10 mouse cellular contexts compared by ENCODE assay signal in genomic region chr16:29881497-29881896, GRCm38 (mm10).
DNase-seq lines count a peak whose midpoint lies in the region; ATAC-seq and TF ChIP-seq lines count a peak whose summit lies in the region.
"Had no signal": no experiment of that assay in that cellular context is flagged by ENCODE, and none has a peak within 500 bp of the region (broad histone marks: within the 10 kb centered on the region; RNA-seq: fewer than 3 reads in every experiment).

No protein-coding gene starts in this region.

- H3K27ac ChIP-seq in lung, embryonic 14.5 days (ENCODE audit: low read depth) = peak overlapping the region; percentile 19; the same call in 1 of the 2 replicates
- H3K27ac ChIP-seq in embryonic facial prominence, embryonic 15.5 days (replicated peaks) = peak overlapping the region; percentile 45; the same call in 1 of the 2 replicates
- H3K27ac ChIP-seq: hindbrain, embryonic 15.5 days; limb, embryonic 12.5 days had no signal

- intact Hi-C loops in gastrocnemius, postnatal 14 days (cut with DNase I; ENCODE audit: low total_unique reads) = no loop called here

- peak; percentile 22 for DNase-seq in gastrocnemius, adult 18-20 months (ENCODE audit: low spot score)
- no peak for DNase-seq in gastrocnemius, postnatal 14 days
- DNase-seq in lung, embryonic 14.5 days = peak; percentile 61
- no peak for DNase-seq in lung, adult 2 months
- DNase-seq in lung, postnatal 4 days = peak; percentile 30 to 53
- DNase-seq in left cerebral cortex, adult 8-10 months (ENCODE audit: low spot score in 2 of 2) = no peak
- DNase-seq in ovary, postnatal 10 days (ENCODE audit: low spot score) = no peak

- no peak for TF ChIP-seq POLR2A in lung, adult 2 months (IDR thresholded peaks at IDR 0.05; ENCODE audit: borderline replicate concordance, extremely low read depth, low read depth, low read length)

- ATAC-seq in lung, embryonic 14.5 days (ENCODE audit: insufficient read depth) = 0 out of 2 replicates have a peak, but pooled peaks have one; percentile 15
- ATAC-seq in embryonic facial prominence, embryonic 15.5 days (ENCODE audit: insufficient number of reproducible peaks, low FRiP score, low TSS enrichment, low read depth) = no peak

- H3K9ac ChIP-seq in lung, embryonic 14.5 days = no peak overlapping the region
- no peak overlapping the region for H3K9ac ChIP-seq in embryonic facial prominence, embryonic 15.5 days
- H3K9ac ChIP-seq: hindbrain, embryonic 15.5 days; limb, embryonic 12.5 days had no signal

- no peaks in the 10 kb centered on the region for H3K36me3 ChIP-seq in lung, embryonic 14.5 days (ENCODE audit: insufficient read depth)
- H3K36me3 ChIP-seq in embryonic facial prominence, embryonic 15.5 days = no peaks in the 10 kb centered on the region
- H3K36me3 ChIP-seq: hindbrain, embryonic 15.5 days; limb, embryonic 12.5 days had no signal

- peaks cover 36% of the 10 kb centered on the region for H3K4me1 ChIP-seq in lung, embryonic 14.5 days (ENCODE audit: insufficient read depth)
- no peaks in the 10 kb centered on the region for H3K4me1 ChIP-seq in lung, adult 2 months (ENCODE audit: control insufficient read depth, insufficient read depth, low read length)
- peaks cover 29% of the 10 kb centered on the region for H3K4me1 ChIP-seq in embryonic facial prominence, embryonic 15.5 days

- TF ChIP-seq CTCF in lung, embryonic 14.5 days (IDR thresholded peaks at IDR 0.05; ENCODE audit: low read depth) = no peak
- no peak for TF ChIP-seq CTCF in lung, adult 2 months (IDR thresholded peaks at IDR 0.05; ENCODE audit: insufficient read depth, low read length)

- H3K27me3 ChIP-seq in lung, embryonic 14.5 days (ENCODE audit: insufficient read depth, low read length) = no peaks in the 10 kb centered on the region
- H3K27me3 ChIP-seq in embryonic facial prominence, embryonic 15.5 days = no peaks in the 10 kb centered on the region

- no peak overlapping the region for H3K4me3 ChIP-seq in lung, embryonic 14.5 days (ENCODE audit: low read depth, low read length)
- H3K4me3 ChIP-seq in lung, adult 2 months (replicated peaks; ENCODE audit: extremely low read depth, low read depth, low read length) = no peak overlapping the region
- no peak overlapping the region for H3K4me3 ChIP-seq in embryonic facial prominence, embryonic 15.5 days (replicated peaks)
- H3K4me3 ChIP-seq: hindbrain, embryonic 15.5 days; limb, embryonic 12.5 days had no signal

- WGBS in lung, embryonic 14.5 days = 24% methylated on average over 12 of the region's 12 CpGs
- WGBS in lung, adult 2 months = 43% methylated on average over 12 of the region's 12 CpGs
- WGBS in embryonic facial prominence, embryonic 15.5 days = 29% methylated on average over 12 of the region's 12 CpGs

- H3K9me3 ChIP-seq in lung, embryonic 14.5 days (ENCODE audit: low read depth, low read length) = no peaks in the 10 kb centered on the region
- no peaks in the 10 kb centered on the region for H3K9me3 ChIP-seq in embryonic facial prominence, embryonic 15.5 days (replicated peaks)
- H3K9me3 ChIP-seq: hindbrain, embryonic 15.5 days; limb, embryonic 12.5 days had no signal

- H3K4me2 ChIP-seq in lung, embryonic 14.5 days = no peak overlapping the region
- no peak overlapping the region; the same call in 1 of the 2 replicates for H3K4me2 ChIP-seq in embryonic facial prominence, embryonic 15.5 days (replicated peaks)
- H3K4me2 ChIP-seq: hindbrain, embryonic 15.5 days; limb, embryonic 12.5 days had no signal

Comparison
In these comparisons a context has a peak if more than half of its experiments do, and no peak if none do; other contexts are left out.
1. DNase-seq: peak in gastrocnemius, adult 18-20 months (single experiment), lung, embryonic 14.5 days (single experiment) and lung, postnatal 4 days (2 of 2); none in gastrocnemius, postnatal 14 days (single experiment), lung, adult 2 months (single experiment), left cerebral cortex, adult 8-10 months (0 of 2) and ovary, postnatal 10 days (single experiment).